Mouse (Mus musculus) heart, embryonic 13.5 days (tissue): ENCODE data around the gene Thsd7b. TPM values are rescaled to one million over a fixed set of nuclear protein-coding genes. Genes with fewer than 3 reads are reported as not detected.
"Not testable (repeated sequence)": the region's sequence is repeated elsewhere in the genome, so short reads cannot be mapped to it uniquely, and the experiment has no call there.

ENCODE experiments used
- ATAC-seq: fragments of 200-750 bp; cut with Nextera tagmentation; 2 replicates; pipeline ENCODE4 v1.8.0; 2017; ENCODE audit warnings: moderate TSS enrichment; ENCODE audit not compliant: insufficient number of reproducible peaks, low FRiP score, low TSS enrichment; ENCODE audit errors: extremely low read depth
- H3K27ac ChIP-seq: fragments of 300-500 bp; sonication (generic); replicated peaks from 2 replicates; pipeline ENCODE4 v1.5.1; 2015; ENCODE audit warnings: moderate library complexity, mild to moderate bottlenecking, inconsistent platforms
- H3K27me3 ChIP-seq: fragments of 300-500 bp; sonication (generic); replicated peaks from 2 replicates; pipeline ENCODE4 v1.6.1; 2015; ENCODE audit warnings: mild to moderate bottlenecking, inconsistent platforms
- H3K36me3 ChIP-seq: fragments of 300-500 bp; sonication (generic); 2 replicates; pipeline ENCODE4 v1.6.1; 2015; ENCODE audit warnings: mild to moderate bottlenecking, inconsistent platforms
- H3K4me1 ChIP-seq: fragments of 300-500 bp; sonication (generic); 2 replicates; pipeline ENCODE4 v1.6.1; 2015; ENCODE audit warnings: inconsistent platforms
- H3K4me2 ChIP-seq: fragments of 300-500 bp; sonication (generic); 2 replicates; pipeline ENCODE4 v1.6.1; 2015; ENCODE audit warnings: inconsistent platforms, mild to moderate bottlenecking, moderate library complexity
- H3K4me3 ChIP-seq: fragments of 300-500 bp; sonication (generic); 2 replicates; pipeline ENCODE4 v1.5.1; 2015; ENCODE audit warnings: moderate library complexity, mild to moderate bottlenecking, inconsistent platforms
- H3K9ac ChIP-seq: fragments of 300-500 bp; sonication (generic); 2 replicates; pipeline ENCODE4 v1.6.1; 2015; ENCODE audit warnings: inconsistent platforms, mild to moderate bottlenecking, moderate library complexity
- H3K9me3 ChIP-seq: fragments of 300-500 bp; sonication (generic); 2 replicates; pipeline ENCODE4 v1.6.1; 2016; ENCODE audit warnings: inconsistent platforms
- WGBS: fragments of 180-500 bp; shearing (Covaris S2); methylation state at CpG from one replicate; pipeline ENCODE4 v1.1.7; 2015; ENCODE audit warnings: mixed read lengths; 5-methylcytosine and 5-hydroxymethylcytosine counted together
- polyA plus RNA-seq: library from polyadenylated mRNA; unstranded; fragments of >200 nt; fragmentation: Nextera tagmentation; extraction: Ambion mirVana; gene quantifications from 2 replicates; pipeline ENCODE4 v1.2.1, GENCODE M21; 2015

The Thsd7b gene
- polyA plus RNA-seq, 1 experiment from 2014 or later: 4.6 TPM

- not testable (repeated sequence) for H3K27ac ChIP-seq, H3K9me3 ChIP-seq, H3K9ac ChIP-seq, H3K4me3 ChIP-seq, H3K4me2 ChIP-seq, ATAC-seq, H3K4me1 ChIP-seq, H3K36me3 ChIP-seq, H3K27me3 ChIP-seq
- 60% methylated on average over 4 of the region's 4 CpGs for WGBS
These were observed 973.8 kb downstream of the Thsd7b start for GRCm38 (mm10) chr1:130246930-130247329.

- Histone ChIP-seq H3K4me1 (no peaks in the 10 kb centered on the region), H3K36me3 (no peaks in the 10 kb centered on the region), H3K27ac (no peak overlapping the region), H3K4me2 (no peak overlapping the region), H3K9ac (no peak overlapping the region), H3K9me3 (no peaks in the 10 kb centered on the region), H3K4me3 (no peak overlapping the region), H3K27me3 (no peaks in the 10 kb centered on the region)
- 68% methylated on average over 6 of the region's 6 CpGs for WGBS
- no peak for ATAC-seq
These were observed 988.9 kb downstream of the Thsd7b start for GRCm38 (mm10) chr1:130262046-130262445.
